Mouse (Mus musculus) hindbrain, embryonic 10.5 days (tissue): Measurements from ENCODE around the gene Ly6g5b. TPM values are rescaled to one million over a fixed set of nuclear protein-coding genes. Genes with fewer than 3 reads are reported as not detected.

ENCODE experiments used
- DNase-seq: peaks from one replicate; pipeline ENCODE4 v3.0.0-alpha.2; 2017; ENCODE audit warnings: low spot score
- H3K27ac ChIP-seq: fragments of 300-500 bp; sonication (generic); 2 replicates; pipeline ENCODE4 v1.5.1; 2016; ENCODE audit warnings: mild to moderate bottlenecking, moderate library complexity
- H3K27me3 ChIP-seq: fragments of 300-500 bp; sonication (generic); 2 replicates; pipeline ENCODE4 v1.6.1; 2016; ENCODE audit warnings: mild to moderate bottlenecking; ENCODE audit not compliant: poor library complexity, insufficient read depth, severe bottlenecking
- H3K36me3 ChIP-seq: fragments of 300-500 bp; sonication (generic); 2 replicates; pipeline ENCODE4 v1.6.1; 2016; ENCODE audit warnings: mild to moderate bottlenecking, moderate library complexity
- H3K4me1 ChIP-seq: fragments of 300-500 bp; sonication (generic); replicated peaks from 2 replicates; pipeline ENCODE4 v1.6.1; 2016; ENCODE audit warnings: mild to moderate bottlenecking
- H3K4me3 ChIP-seq: fragments of 300-500 bp; sonication (generic); 2 replicates; pipeline ENCODE4 v1.5.1; 2016; ENCODE audit warnings: mild to moderate bottlenecking, moderate library complexity
- H3K9me3 ChIP-seq: fragments of 300-500 bp; sonication (generic); 2 replicates; pipeline ENCODE4 v1.6.1; 2016; ENCODE audit warnings: mild to moderate bottlenecking, moderate library complexity
- WGBS: fragments of 180-500 bp; shearing (Covaris S2); methylation state at CpG from one replicate; pipeline ENCODE4 v1.1.7; 2016; 5-methylcytosine and 5-hydroxymethylcytosine counted together
- polyA plus RNA-seq: library from polyadenylated mRNA; unstranded; fragments of >200 nt; fragmentation: Nextera tagmentation; extraction: Ambion mirVana; gene quantifications from 2 replicates; pipeline ENCODE4 v1.2.1, GENCODE M21; 2016

Ly6g5b gene
- polyA plus RNA-seq, 1 experiment from 2014 or later: 0.90 TPM

DNA sequence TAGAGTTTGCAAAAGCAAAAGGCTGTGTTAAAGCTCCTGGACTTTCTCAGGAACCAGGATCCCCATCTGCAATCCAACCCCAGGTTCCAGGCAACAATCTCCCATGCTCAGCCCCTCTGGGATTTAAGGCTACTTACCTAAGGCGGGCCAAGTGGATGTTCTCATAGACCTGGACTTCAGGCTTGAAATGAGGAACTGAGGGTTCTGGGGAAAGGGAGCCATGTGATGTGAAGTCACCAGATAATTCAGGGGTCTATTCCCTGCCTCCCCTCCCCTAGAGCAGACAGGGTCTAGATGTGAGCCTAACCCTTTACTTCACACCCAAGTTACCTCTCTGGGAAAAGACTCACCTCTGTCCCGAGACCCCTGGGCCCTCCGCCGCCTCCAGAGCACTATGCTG is 34.5 kb downstream of the Ly6g5b start:
- Histone ChIP-seq H3K27ac (no peak overlapping the region), H3K9me3 (no peaks in the 10 kb centered on the region), H3K4me1 (peaks cover 41% of the 10 kb centered on the region), H3K4me3 (no peak overlapping the region), H3K36me3 (no peaks in the 10 kb centered on the region), H3K27me3 (peaks cover 11% of the 10 kb centered on the region)
- 77% methylated on average over 4 of the region's 4 CpGs for WGBS
- no peak for DNase-seq

DNA sequence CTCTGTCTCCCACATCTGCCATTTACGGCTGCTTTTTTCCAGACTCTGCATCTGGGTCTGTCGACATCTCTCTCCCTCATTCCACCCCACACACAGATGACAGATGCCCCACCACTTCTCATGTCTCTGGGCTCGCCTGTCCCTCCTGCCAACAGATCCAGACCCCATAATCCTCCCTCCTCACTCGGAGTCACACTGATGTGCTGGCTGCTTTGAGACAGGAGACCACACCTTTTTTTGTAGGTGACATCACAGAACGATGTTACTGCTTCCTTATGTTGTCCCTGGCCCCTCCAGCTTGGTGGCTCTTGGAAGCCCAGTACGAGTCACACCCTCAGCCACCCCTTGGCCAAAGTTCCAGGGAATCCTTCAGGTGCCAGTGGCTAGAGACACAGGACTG is 35.0 kb downstream of the Ly6g5b start:
- H3K36me3 ChIP-seq: no peaks in the 10 kb centered on the region
- peaks cover 41% of the 10 kb centered on the region for H3K4me1 ChIP-seq
- no peak overlapping the region for H3K27ac ChIP-seq
- no peak overlapping the region for H3K4me3 ChIP-seq
- 71% methylated on average over 6 of the region's 6 CpGs for WGBS
- no peaks in the 10 kb centered on the region for H3K9me3 ChIP-seq
- DNase-seq: no peak
- H3K27me3 ChIP-seq: peaks cover 11% of the 10 kb centered on the region

DNA sequence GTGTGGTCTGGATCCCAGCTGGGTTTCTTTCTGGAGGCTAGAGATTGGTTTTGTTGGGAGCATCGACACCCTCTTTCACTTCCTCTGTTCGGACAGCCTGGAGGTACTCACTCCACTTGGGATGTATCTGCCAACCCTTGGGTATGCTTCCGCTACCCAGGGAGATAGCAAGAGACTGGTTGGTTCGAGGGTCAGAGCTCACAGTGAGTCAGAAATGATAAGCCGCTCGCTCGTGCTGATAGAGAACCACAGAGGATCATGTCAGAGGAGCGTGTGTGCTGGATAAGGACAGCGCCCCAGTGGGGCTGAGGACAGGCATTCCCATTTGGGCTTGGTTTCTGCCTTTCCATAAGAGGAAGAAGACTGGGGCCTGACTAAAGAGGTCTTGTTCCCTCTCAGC is 35.5 kb downstream of the Ly6g5b start:
- Histone ChIP-seq H3K36me3 (no peaks in the 10 kb centered on the region), H3K4me3 (no peak overlapping the region), H3K9me3 (no peaks in the 10 kb centered on the region), H3K27me3 (peaks cover 11% of the 10 kb centered on the region), H3K4me1 (peaks cover 41% of the 10 kb centered on the region), H3K27ac (no peak overlapping the region)
- no peak for DNase-seq
- 71% methylated on average over 9 of the region's 9 CpGs for WGBS

DNA sequence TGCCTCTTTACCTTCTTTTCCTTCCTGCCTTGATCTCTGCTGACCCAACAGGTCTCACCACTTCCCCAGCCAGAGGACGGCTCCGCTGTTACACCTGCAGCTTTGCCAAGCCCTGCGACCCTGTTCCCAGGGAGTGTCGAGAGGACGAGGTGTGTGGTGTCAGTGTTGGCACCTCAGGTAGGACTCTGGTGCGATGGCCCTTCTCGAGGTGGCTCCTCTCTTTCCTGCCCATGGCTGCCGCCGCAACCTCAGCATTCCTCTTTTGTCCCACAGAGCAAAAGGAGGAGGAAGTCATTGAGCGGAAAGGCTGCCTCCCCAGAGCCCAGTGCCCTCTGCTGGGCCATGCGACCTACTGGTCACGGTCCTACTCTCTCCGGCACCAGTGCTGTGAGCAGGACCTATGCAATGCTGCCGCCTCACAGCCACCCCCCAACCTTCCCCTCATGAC is 37.4 kb downstream of the Ly6g5b start, which contains the start of gene Ly6g6d:
Ly6g6d (minus strand) TSS at position 280 of the 448 bp plus-strand sequence.
- Histone ChIP-seq H3K4me3 (peak within 1 kb of the TSS; percentile 45), H3K9me3 (no peaks in the 10 kb centered on the region), H3K27me3 (peaks cover 15% of the 10 kb centered on the region), H3K27ac (peak within 1 kb of the TSS; percentile 82), H3K4me1 (peaks cover 41% of the 10 kb centered on the region), H3K36me3 (no peaks in the 10 kb centered on the region)
- peak; percentile 59 for DNase-seq
- 9% methylated on average over 14 of the region's 14 CpGs for WGBS

DNA sequence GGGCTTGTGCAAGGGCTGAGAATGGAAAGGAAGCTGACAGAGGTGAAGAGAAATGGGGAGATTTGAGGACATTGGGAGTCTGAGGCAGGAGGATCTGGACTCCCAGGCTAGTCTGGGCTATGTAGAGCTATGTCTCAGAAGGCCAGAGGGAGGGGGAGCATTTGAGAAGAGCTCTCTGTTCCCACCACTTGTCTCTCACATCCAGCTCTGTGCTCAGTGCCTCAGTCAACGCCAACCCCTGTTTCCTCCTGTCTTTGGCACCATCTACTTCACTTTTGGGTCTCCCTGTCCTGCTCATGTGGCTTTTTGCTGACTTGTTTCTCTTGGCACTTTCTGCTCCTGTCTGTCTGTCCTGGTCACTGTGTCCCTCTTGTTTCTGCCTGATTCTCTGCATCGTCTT is 37.9 kb downstream of the Ly6g5b start:
- Histone ChIP-seq H3K36me3 (no peaks in the 10 kb centered on the region), H3K9me3 (no peaks in the 10 kb centered on the region), H3K4me1 (peaks cover 41% of the 10 kb centered on the region), H3K27ac (peak overlapping the region; percentile 82), H3K4me3 (peak overlapping the region; percentile 45), H3K27me3 (peaks cover 15% of the 10 kb centered on the region)
- 43% methylated on average over 2 of the region's 2 CpGs for WGBS
- DNase-seq: no peak

DNA sequence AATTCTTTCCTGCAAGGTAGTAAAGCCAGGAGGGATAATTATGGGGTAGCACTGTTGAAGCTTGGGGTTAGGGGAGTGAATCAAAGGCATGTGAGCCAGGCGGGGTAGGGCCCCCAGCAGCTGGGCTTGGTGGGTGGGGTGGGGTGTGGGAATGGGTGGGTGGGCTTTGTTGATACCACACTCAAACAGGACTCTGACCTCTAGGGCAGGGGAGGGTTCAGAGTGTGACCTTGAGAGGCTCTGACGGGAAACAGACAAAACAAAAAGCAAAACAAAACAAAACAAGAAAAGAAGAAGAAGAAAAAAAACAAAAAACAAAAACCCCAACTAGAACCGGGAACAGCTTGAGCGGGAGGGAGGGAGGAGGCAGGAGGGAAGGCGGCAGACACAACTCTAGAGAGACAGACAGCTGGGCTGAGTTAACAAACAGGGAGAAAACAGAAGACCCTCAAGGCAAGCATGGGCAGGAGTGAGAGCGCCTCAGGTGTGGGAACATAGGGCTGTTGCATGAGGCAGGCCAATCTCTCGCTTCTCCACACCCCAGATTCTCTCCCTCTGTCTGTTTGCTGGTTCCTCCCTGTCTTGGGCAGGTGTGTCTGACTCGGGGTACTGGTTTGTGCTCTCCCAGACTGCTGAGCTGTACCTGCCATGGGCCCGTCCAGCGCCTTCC is 38.6 kb downstream of the Ly6g5b start, which contains the start of gene Ly6g6e:
Ly6g6e (plus strand) TSS at position 396 of the 670 bp plus-strand sequence.
- peak within 1 kb of the TSS; percentile 82 for H3K27ac ChIP-seq
- no peaks in the 10 kb centered on the region for H3K9me3 ChIP-seq
- peak within 1 kb of the TSS; percentile 45 for H3K4me3 ChIP-seq
- no peak for DNase-seq
- peaks cover 41% of the 10 kb centered on the region for H3K4me1 ChIP-seq
- peaks cover 15% of the 10 kb centered on the region for H3K27me3 ChIP-seq
- 25% methylated on average over 10 of the region's 10 CpGs for WGBS
- H3K36me3 ChIP-seq: no peaks in the 10 kb centered on the region

DNA sequence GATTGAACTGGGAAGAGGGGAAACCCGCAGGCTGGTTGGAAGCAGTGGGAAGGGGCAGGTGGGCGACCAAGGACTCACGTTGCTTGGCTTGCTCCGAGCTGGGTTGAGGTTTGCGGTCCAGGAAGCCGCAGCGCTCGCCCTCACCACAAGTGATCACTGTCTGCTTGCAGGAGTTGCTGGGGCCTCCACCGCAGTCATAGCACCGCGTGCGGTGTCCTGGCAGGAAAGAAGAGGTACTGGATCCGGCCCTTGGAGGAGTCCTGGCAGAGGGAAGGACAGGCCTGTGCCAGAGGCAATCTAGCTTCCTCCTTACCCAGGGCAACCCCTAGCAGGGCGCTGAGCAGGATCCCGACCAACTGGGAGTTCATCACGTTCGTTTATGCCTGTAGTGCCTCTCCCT is 41.1 kb downstream of the Ly6g5b start:
- Histone ChIP-seq H3K36me3 (no peaks in the 10 kb centered on the region), H3K27me3 (peaks cover 8% of the 10 kb centered on the region; the same call in 1 of the 2 replicates), H3K4me1 (peaks cover 28% of the 10 kb centered on the region), H3K9me3 (no peaks in the 10 kb centered on the region), H3K27ac (peak overlapping the region; percentile 50), H3K4me3 (no peak overlapping the region)
- WGBS: 56% methylated on average over 17 of the region's 17 CpGs
- DNase-seq: no peak

DNA sequence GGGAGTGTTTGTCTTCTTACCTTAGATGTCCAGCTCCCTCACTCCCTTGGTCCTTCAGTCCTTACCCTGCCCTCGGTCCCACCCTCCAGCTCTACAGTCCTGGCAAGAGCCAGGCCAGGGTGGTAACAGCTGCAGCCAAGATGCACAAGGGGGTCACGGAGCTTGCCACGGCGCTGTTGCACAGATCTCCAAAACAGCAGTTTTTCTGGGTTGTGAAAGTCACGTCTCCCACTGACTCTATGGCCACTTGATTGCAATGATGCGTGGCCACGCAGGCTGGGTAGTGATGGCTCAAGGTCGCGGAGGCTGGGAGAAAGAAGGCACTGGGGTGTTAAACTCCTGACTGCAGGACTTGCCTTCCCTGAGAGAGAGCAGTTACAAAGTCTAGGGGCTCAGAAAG is 43.8 kb downstream of the Ly6g5b start:
- H3K9me3 ChIP-seq: no peaks in the 10 kb centered on the region
- WGBS: 82% methylated on average over 9 of the region's 9 CpGs
- peaks cover 28% of the 10 kb centered on the region for H3K27me3 ChIP-seq
- no peak for DNase-seq
- H3K27ac ChIP-seq: no peak overlapping the region
- no peaks in the 10 kb centered on the region for H3K36me3 ChIP-seq
- H3K4me3 ChIP-seq: no peak overlapping the region
- H3K4me1 ChIP-seq: peaks cover 9% of the 10 kb centered on the region

DNA sequence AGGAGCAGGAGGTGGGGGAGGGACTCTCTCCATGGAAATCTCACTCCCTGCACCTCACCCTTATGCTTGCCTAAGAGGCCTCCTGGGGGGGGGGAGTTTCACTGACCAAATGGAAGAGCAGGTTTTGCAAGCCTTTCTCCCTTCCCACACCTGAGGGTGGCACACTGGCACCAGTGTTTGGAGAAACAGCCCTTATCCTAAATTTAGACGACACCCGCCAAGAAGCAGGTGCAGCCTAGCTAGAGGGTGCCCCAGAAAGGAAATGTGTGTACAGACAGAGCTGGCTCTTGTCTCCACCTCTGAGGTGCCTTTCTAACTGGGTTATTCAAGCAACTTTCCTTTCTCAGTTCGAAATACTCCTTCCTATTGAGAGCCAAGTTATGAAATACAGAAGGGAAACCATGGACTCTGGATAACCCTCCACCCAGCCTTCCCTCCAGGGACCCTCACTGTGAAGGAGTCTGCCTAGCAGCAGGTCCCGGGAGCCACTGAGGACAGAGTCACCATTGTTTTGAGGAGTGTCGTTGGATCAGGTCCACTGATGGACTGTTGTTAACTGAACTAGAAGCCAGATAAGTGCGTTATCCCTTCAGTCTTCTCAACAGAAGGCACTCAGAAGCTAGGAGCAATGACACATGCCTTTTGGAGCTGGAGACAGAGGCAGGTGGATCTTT is 44.5 kb downstream of the Ly6g5b start:
- H3K27ac ChIP-seq: no peak overlapping the region
- no peaks in the 10 kb centered on the region for H3K36me3 ChIP-seq
- no peak for DNase-seq
- 61% methylated on average over 6 of the region's 6 CpGs for WGBS
- H3K9me3 ChIP-seq: no peaks in the 10 kb centered on the region
- peaks cover 9% of the 10 kb centered on the region for H3K4me1 ChIP-seq
- H3K27me3 ChIP-seq: peaks cover 36% of the 10 kb centered on the region
- H3K4me3 ChIP-seq: no peak overlapping the region

DNA sequence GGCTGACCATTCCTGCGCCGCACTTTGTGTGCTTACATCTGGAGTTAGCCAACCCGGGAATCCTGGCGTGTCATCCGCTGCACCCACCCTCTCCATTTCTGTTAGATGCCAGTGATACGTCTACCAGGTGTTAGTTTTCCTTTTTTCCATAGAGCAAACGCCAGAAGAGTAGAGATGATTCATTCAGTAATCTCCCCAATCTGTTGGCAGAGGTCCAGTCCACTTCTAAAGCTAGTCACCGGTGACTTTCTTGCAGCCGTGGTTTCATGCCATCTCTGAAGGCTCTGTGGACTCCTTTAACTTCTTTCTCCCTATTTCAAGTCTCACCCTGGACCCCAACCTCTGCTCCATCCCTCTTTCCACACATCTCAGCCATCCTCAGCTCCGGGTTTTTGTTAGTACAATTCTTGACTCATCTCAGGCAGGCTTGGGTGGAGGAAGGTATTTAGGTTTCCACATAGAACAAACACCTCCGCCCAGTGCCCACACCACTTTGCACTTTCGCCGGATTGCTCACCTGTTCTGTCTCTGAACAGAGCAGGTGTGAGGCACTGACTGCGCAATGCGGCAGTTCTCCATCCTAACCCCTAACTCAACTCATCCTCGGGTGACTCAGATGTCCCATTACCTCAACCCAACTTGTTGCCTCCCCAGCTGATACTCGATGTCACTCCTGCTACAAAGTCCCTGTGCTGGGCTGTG is 46.9 kb downstream of the Ly6g5b start:
- peaks cover 1% of the 10 kb centered on the region for H3K36me3 ChIP-seq
- WGBS: 86% methylated on average over 17 of the region's 17 CpGs

DNA sequence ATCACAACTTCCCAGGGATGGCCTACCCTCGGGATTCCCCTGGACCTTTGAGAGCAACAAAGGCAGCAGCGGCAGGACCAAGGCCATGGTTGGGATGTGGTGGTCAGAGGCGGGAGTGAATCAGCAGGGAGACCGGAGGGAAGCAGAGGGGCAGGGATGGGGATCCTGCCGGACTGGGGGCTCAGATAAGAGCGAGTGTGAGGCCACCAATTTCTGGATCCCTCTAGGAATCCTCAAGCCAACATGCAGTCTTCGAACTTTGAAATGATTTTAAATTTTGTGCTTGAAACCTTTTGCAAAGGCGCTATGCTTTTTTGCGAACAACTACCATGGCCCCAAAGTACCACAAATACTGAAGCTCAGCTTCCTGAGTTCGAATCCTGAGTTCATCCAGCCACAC is 49.1 kb downstream of the Ly6g5b start, which contains the start of gene Mpig6b:
Mpig6b (minus strand) TSS at position 101 of the 400 bp plus-strand sequence.
- H3K4me1 ChIP-seq: peaks cover 38% of the 10 kb centered on the region
- DNase-seq: no peak
- WGBS: 42% methylated on average over 10 of the region's 10 CpGs
- peak within 1 kb of the TSS; percentile 54 for H3K4me3 ChIP-seq
- peak within 1 kb of the TSS; percentile 81 for H3K27ac ChIP-seq
- H3K36me3 ChIP-seq: peaks cover 24% of the 10 kb centered on the region
- H3K9me3 ChIP-seq: no peaks in the 10 kb centered on the region
- peaks cover 68% of the 10 kb centered on the region for H3K27me3 ChIP-seq

More for the DNA sequence above, 46.9 kb downstream of the Ly6g5b start:
- peaks cover 29% of the 10 kb centered on the region for H3K4me1 ChIP-seq
- DNase-seq: no peak
- no peak overlapping the region for H3K27ac ChIP-seq
- H3K27me3 ChIP-seq: peaks cover 55% of the 10 kb centered on the region
- no peaks in the 10 kb centered on the region for H3K9me3 ChIP-seq
- no peak overlapping the region for H3K4me3 ChIP-seq

DNA sequence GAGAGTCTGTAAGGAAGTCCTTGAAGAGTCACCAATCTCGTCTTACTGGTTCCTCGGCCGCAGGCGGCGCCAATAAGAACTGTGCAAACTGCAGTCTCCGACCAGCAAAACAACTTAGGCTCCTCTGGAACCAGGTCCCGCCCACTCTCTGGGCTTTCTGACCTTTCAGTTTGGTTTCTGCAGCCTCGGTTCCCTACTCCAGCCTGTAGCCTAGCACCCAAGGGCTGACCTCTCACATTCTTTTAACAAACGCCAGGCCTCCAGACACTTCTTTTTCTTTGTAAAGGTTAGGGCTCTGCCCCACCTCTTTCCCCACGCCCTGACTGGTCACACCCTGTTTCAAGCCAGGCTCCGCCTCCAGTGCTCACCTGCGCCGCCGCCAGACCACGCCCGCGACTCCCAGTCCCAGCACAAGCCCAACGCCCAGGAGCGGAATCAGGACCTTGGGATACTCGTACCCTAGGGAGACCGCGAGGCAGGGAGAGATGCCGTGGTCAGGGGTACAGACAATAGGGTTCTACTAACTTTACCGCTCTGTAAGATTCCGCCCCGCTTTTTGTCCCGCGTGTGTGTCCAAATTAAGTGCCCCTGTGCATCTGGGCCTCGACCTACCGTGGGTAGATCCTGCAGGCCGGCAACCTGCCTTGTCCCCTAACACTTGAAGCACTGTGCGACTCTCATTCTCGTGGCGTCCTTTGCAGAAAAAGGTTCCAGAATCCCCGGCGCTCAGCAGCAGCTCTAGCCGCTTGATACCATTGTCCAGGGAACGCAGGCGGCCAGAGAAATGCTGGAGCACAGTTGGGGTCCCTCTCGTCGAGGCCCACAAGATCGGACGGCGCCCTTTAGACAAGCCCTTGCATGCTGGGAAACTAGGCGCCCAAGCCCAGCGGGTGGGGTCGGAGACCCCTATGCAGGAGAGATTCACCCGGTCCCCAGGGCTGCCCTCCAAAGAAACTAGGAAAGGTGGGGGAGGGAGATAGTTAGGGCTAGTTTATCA is 50.0 kb downstream of the Ly6g5b start, which contains the start of gene Ly6g6c:
Ly6g6c (plus strand) TSS at position 438 of the 997 bp plus-strand sequence.
- Histone ChIP-seq H3K4me3 (peak within 1 kb of the TSS; percentile 54), H3K9me3 (no peaks in the 10 kb centered on the region), H3K27me3 (peaks cover 68% of the 10 kb centered on the region), H3K4me1 (peaks cover 44% of the 10 kb centered on the region), H3K36me3 (peaks cover 32% of the 10 kb centered on the region), H3K27ac (peak within 1 kb of the TSS; percentile 81)
- under 1% methylated on average over 48 of the region's 48 CpGs for WGBS
- peak; percentile 68 for DNase-seq
